Mouse (Mus musculus): ENCODE measurements around the gene Mtmr11.

DNA sequence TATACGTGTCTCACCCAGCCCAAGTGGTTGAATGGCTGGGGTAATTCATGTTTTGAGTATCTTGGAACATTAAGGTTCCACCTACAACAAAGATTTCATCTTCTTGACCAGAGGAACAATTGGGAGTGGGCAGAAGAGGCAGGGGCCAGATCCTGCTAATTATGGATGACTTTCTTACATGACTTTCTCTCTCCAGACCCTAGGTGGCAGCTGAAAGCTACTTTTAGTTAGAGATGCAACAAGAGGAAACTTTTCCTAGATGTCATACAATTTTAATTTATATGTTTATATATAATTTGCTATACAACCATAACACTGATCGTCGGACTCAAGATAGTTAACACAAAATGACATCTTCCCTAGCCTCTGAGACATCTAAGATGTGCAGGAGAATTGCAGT lies 46.0 kb downstream of the Mtmr11 start:
- no peak for TF ChIP-seq POLR2A (IDR thresholded peaks at IDR 0.05; ENCODE audit: borderline replicate concordance, extremely low read depth, low read depth, low read length)
- no peak for TF ChIP-seq CTCF (IDR thresholded peaks at IDR 0.05; ENCODE audit: insufficient read depth, low read length)

Measured in lung, adult 2 months (tissue).